Mouse (Mus musculus) MEL (cell line): ENCODE measurements around the gene Epb41l1.

Source experiments
- BHLHE40 ChIP-seq: IDR thresholded peaks from 2 replicates; pipeline ENCODE4 v1.6.1; 2012; ENCODE audit warnings: low read depth, mild to moderate bottlenecking, inconsistent platforms, low read length, improper control_type of control experiment, borderline replicate concordance
- CTCF ChIP-seq, 3 experiments: IDR thresholded peaks in 2 of 3; conservative IDR thresholded peaks in 1 of 3; 2 replicates each; pipeline ENCODE4 v1.5.1; 2011 to 2012; ENCODE audit warnings: low read length in 3 of 3, low read depth in 2 of 3, mild to moderate bottlenecking in 2 of 3, improper control_type of control experiment in 1 of 3, inconsistent platforms in 1 of 3, mixed read lengths in 1 of 3, moderate library complexity in 1 of 3; ENCODE audit not compliant: control insufficient read depth in 1 of 3, insufficient read depth in 1 of 3, poor library complexity in 1 of 3, severe bottlenecking in 1 of 3
- EP300 ChIP-seq, 2 experiments: IDR thresholded peaks; 2 replicates each; pipeline ENCODE4 v1.6.1; 2011; ENCODE audit warnings: improper control_type of control experiment in 2 of 2, low read length in 2 of 2, low read depth in 1 of 2, mild to moderate bottlenecking in 1 of 2
- GATA1 ChIP-seq: IDR thresholded peaks from 2 replicates; pipeline ENCODE4 v1.6.1; 2011; ENCODE audit warnings: low read depth, low read length, improper control_type of control experiment
- JUND ChIP-seq: IDR thresholded peaks from 2 replicates; pipeline ENCODE4 v1.6.1; 2011; ENCODE audit warnings: low read depth, mild to moderate bottlenecking, improper control_type of control experiment, low read length
- MAX ChIP-seq: IDR thresholded peaks from 2 replicates; pipeline ENCODE4 v1.6.1; 2011; ENCODE audit warnings: low read length, improper control_type of control experiment
- POLR2A ChIP-seq, 2 experiments: IDR thresholded peaks; 2 replicates each; pipeline ENCODE4 v1.6.1; 2011 to 2012; ENCODE audit warnings: low read length in 2 of 2, mild to moderate bottlenecking in 2 of 2, control low read depth in 1 of 2, improper control_type of control experiment in 1 of 2, low read depth in 1 of 2, moderate library complexity in 1 of 2; ENCODE audit not compliant: control insufficient read depth in 1 of 2, insufficient read depth in 1 of 2, poor library complexity in 1 of 2
- USF2 ChIP-seq, 2 experiments: IDR thresholded peaks; 2 replicates each; pipeline ENCODE4 v1.6.1; 2011 to 2012; ENCODE audit warnings: improper control_type of control experiment in 2 of 2, low read length in 2 of 2, borderline replicate concordance in 1 of 2, inconsistent platforms in 1 of 2, low read depth in 1 of 2, mild to moderate bottlenecking in 1 of 2; ENCODE audit not compliant: insufficient read depth in 1 of 2
- ZC3H11A ChIP-seq: IDR thresholded peaks from 2 replicates; pipeline ENCODE4 v1.6.1; 2012; ENCODE audit warnings: low read depth, mild to moderate bottlenecking, inconsistent platforms, low read length, improper control_type of control experiment
- ZNF384 ChIP-seq: IDR thresholded peaks from 2 replicates; pipeline ENCODE4 v1.6.1; 2012; ENCODE audit warnings: low read depth, mild to moderate bottlenecking, inconsistent platforms, low read length, improper control_type of control experiment

- TF ChIP-seq ZC3H11A (no peak), JUND (no peak), MAX (no peak), BHLHE40 (no peak), ZNF384 (no peak), POLR2A (IDR thresholded peaks at IDR 0.05; ENCODE audit: control insufficient read depth in 1 of 2, insufficient read depth in 1 of 2, low read depth in 1 of 2, low read length in 2 of 2, poor library complexity in 1 of 2) (no peak), EP300 (IDR thresholded peaks at IDR 0.05; ENCODE audit: low read depth in 1 of 2, low read length in 2 of 2) (no peak), CTCF (IDR thresholded peaks at IDR 0.05 in 2 of 3, conservative IDR thresholded peaks at IDR 0.05 in 1 of 3; ENCODE audit: control insufficient read depth in 1 of 3, insufficient read depth in 1 of 3, low read depth in 2 of 3, low read length in 3 of 3, poor library complexity in 1 of 3, severe bottlenecking in 1 of 3) (no peak), GATA1 (no peak), USF2 (IDR thresholded peaks at IDR 0.05; ENCODE audit: borderline replicate concordance in 1 of 2, insufficient read depth in 1 of 2, low read depth in 1 of 2, low read length in 2 of 2) (no peak)
Observed at GRCm38 (mm10) chr2:156476748-156477151, 56.0 kb downstream of the Epb41l1 start.
